ENCODE assay signal across 18 mouse cellular contexts in genomic region chr1:86311467-86312005, GRCm38 (mm10). TPM values are rescaled to one million over a fixed set of nuclear protein-coding genes. Genes with fewer than 3 reads are reported as not detected.
DNase-seq lines count a peak whose midpoint lies in the region; ATAC-seq lines count a peak whose summit lies in the region.
"Had no signal": no experiment of that assay in that cellular context is flagged by ENCODE, and none has a peak within 500 bp of the region (broad histone marks: within the 10 kb centered on the region; RNA-seq: fewer than 3 reads in every experiment).

No protein-coding gene starts in this region.

- no peak for ATAC-seq in forebrain, embryonic 13.5 days
- ATAC-seq in liver, embryonic 13.5 days (ENCODE audit: low read depth) = no peak
- ATAC-seq in liver, embryonic 11.5 days (replicated peaks; ENCODE audit: low FRiP score) = no peak
- ATAC-seq in kidney, embryonic 14.5 days (ENCODE audit: low FRiP score, low TSS enrichment) = 0 out of 2 replicates have a peak, but pooled peaks have one; percentile 30
- ATAC-seq in heart, embryonic 12.5 days (ENCODE audit: insufficient number of reproducible peaks, low FRiP score) = no peak
- ATAC-seq: Patski had no signal

- H3K4me3 ChIP-seq in forebrain, embryonic 10.5 days = peak overlapping the region; percentile 20; the same call in 1 of the 2 replicates
- H3K4me3 ChIP-seq in forebrain, embryonic 13.5 days = no peak overlapping the region
- H3K4me3 ChIP-seq in liver, embryonic 13.5 days (replicated peaks) = no peak overlapping the region
- no peak overlapping the region for H3K4me3 ChIP-seq in liver, embryonic 11.5 days (ENCODE audit: low read depth, low read length)
- no peak overlapping the region for H3K4me3 ChIP-seq in kidney, embryonic 14.5 days (ENCODE audit: low read length)
- no peak overlapping the region for H3K4me3 ChIP-seq in heart, embryonic 12.5 days
- H3K4me3 ChIP-seq: embryonic facial prominence, embryonic 12.5 days; hindbrain, embryonic 15.5 days; limb, embryonic 12.5 days; stomach, embryonic 15.5 days had no signal

- peaks cover 44% of the 10 kb centered on the region for H3K4me1 ChIP-seq in forebrain, embryonic 10.5 days
- H3K4me1 ChIP-seq in forebrain, embryonic 13.5 days = peaks cover 11% of the 10 kb centered on the region
- peaks cover 56% of the 10 kb centered on the region for H3K4me1 ChIP-seq in liver, embryonic 13.5 days (replicated peaks)
- peaks cover 4% of the 10 kb centered on the region; the same call in 1 of the 2 replicates for H3K4me1 ChIP-seq in liver, embryonic 11.5 days (replicated peaks; ENCODE audit: control insufficient read depth, insufficient read depth, low read length)
- no peaks in the 10 kb centered on the region for H3K4me1 ChIP-seq in kidney, embryonic 14.5 days (ENCODE audit: control insufficient read depth, insufficient read depth, low read length)
- H3K4me1 ChIP-seq in heart, embryonic 12.5 days (replicated peaks) = peaks cover 9% of the 10 kb centered on the region
- H3K4me1 ChIP-seq: stomach, embryonic 15.5 days had no signal

- no peak overlapping the region for H3K9ac ChIP-seq in forebrain, embryonic 13.5 days
- no peak overlapping the region for H3K9ac ChIP-seq in liver, embryonic 13.5 days
- H3K9ac ChIP-seq in liver, embryonic 11.5 days (ENCODE audit: low read depth, low read length) = no peak overlapping the region
- no peak overlapping the region for H3K9ac ChIP-seq in kidney, embryonic 14.5 days (ENCODE audit: low read depth, low read length)
- no peak overlapping the region for H3K9ac ChIP-seq in heart, embryonic 12.5 days
- H3K9ac ChIP-seq: embryonic facial prominence, embryonic 12.5 days; hindbrain, embryonic 15.5 days; limb, embryonic 12.5 days; liver, postnatal 0 days; stomach, embryonic 15.5 days had no signal

- H3K27me3 ChIP-seq in forebrain, embryonic 10.5 days (ENCODE audit: poor library complexity, severe bottlenecking) = peaks cover 20% of the 10 kb centered on the region
- H3K27me3 ChIP-seq in forebrain, embryonic 13.5 days = no peaks in the 10 kb centered on the region
- no peaks in the 10 kb centered on the region for H3K27me3 ChIP-seq in liver, embryonic 13.5 days
- H3K27me3 ChIP-seq in liver, embryonic 11.5 days (replicated peaks; ENCODE audit: control insufficient read depth, insufficient read depth, low read length) = no peaks in the 10 kb centered on the region
- H3K27me3 ChIP-seq in kidney, embryonic 14.5 days (ENCODE audit: control insufficient read depth, insufficient read depth, low read length) = no peaks in the 10 kb centered on the region
- H3K27me3 ChIP-seq in heart, embryonic 12.5 days (replicated peaks) = peaks cover 23% of the 10 kb centered on the region; the same call in 1 of the 2 replicates
- H3K27me3 ChIP-seq: CH12.LX; embryonic facial prominence, embryonic 12.5 days; hindbrain, embryonic 15.5 days; Patski; stomach, embryonic 15.5 days had no signal

- no peak for DNase-seq in forebrain, embryonic 10.5 days (ENCODE audit: extremely low spot score, low spot score)
- DNase-seq in liver, embryonic 13.5 days = no peak
- DNase-seq in liver, embryonic 11.5 days (ENCODE audit: low spot score) = no peak
- peak; percentile 87 for DNase-seq in ES-CJ7 (ENCODE audit: low read depth, low spot score)
- DNase-seq in spleen, postnatal 4 days (ENCODE audit: low spot score in 2 of 2) = no peak
- DNase-seq: cerebellum, postnatal 10 days; gastrocnemius, postnatal 25 days; spleen, adult 18-20 months had no signal

- H3K36me3 ChIP-seq in forebrain, embryonic 10.5 days (replicated peaks) = no peaks in the 10 kb centered on the region
- H3K36me3 ChIP-seq in forebrain, embryonic 13.5 days (ENCODE audit: poor library complexity, severe bottlenecking) = no peaks in the 10 kb centered on the region
- H3K36me3 ChIP-seq in liver, embryonic 13.5 days = no peaks in the 10 kb centered on the region
- H3K36me3 ChIP-seq in liver, embryonic 11.5 days (ENCODE audit: control insufficient read depth, insufficient read depth, low read length) = no peaks in the 10 kb centered on the region
- no peaks in the 10 kb centered on the region for H3K36me3 ChIP-seq in kidney, embryonic 14.5 days (ENCODE audit: control insufficient read depth, insufficient read depth, low read length)
- no peaks in the 10 kb centered on the region for H3K36me3 ChIP-seq in heart, embryonic 12.5 days
- H3K36me3 ChIP-seq: embryonic facial prominence, embryonic 12.5 days; hindbrain, embryonic 15.5 days; limb, embryonic 12.5 days; stomach, embryonic 15.5 days had no signal

- no peaks in the 10 kb centered on the region for H3K9me3 ChIP-seq in forebrain, embryonic 10.5 days
- H3K9me3 ChIP-seq in forebrain, embryonic 13.5 days (replicated peaks) = no peaks in the 10 kb centered on the region
- no peaks in the 10 kb centered on the region for H3K9me3 ChIP-seq in liver, embryonic 13.5 days (replicated peaks)
- H3K9me3 ChIP-seq in liver, embryonic 11.5 days (ENCODE audit: control insufficient read depth, low read length) = no peaks in the 10 kb centered on the region
- H3K9me3 ChIP-seq in kidney, embryonic 14.5 days (ENCODE audit: control insufficient read depth, low read length) = no peaks in the 10 kb centered on the region
- 0 out of 2 replicates have a peak, but pooled peaks cover 3% of the 10 kb centered on the region for H3K9me3 ChIP-seq in heart, embryonic 12.5 days (replicated peaks)
- H3K9me3 ChIP-seq: embryonic facial prominence, embryonic 12.5 days; hindbrain, embryonic 15.5 days; limb, embryonic 12.5 days; stomach, embryonic 15.5 days had no signal

- no peak overlapping the region for H3K4me2 ChIP-seq in forebrain, embryonic 13.5 days
- no peak overlapping the region for H3K4me2 ChIP-seq in liver, embryonic 13.5 days
- no peak overlapping the region for H3K4me2 ChIP-seq in liver, embryonic 11.5 days
- H3K4me2 ChIP-seq in kidney, embryonic 14.5 days (replicated peaks; ENCODE audit: low read depth, low read length) = no peak overlapping the region
- no peak overlapping the region for H3K4me2 ChIP-seq in heart, embryonic 12.5 days
- H3K4me2 ChIP-seq: embryonic facial prominence, embryonic 12.5 days; hindbrain, embryonic 15.5 days; limb, embryonic 12.5 days; stomach, embryonic 15.5 days had no signal

- WGBS in forebrain, embryonic 10.5 days = 29% methylated on average over 10 of the region's 10 CpGs
- 29% methylated on average over 10 of the region's 10 CpGs for WGBS in forebrain, embryonic 13.5 days
- 65% methylated on average over 10 of the region's 10 CpGs for WGBS in liver, embryonic 13.5 days (ENCODE audit: insufficient replicate concordance)
- WGBS in liver, embryonic 11.5 days = 52% methylated on average over 10 of the region's 10 CpGs
- 24% methylated on average over 10 of the region's 10 CpGs for WGBS in kidney, embryonic 14.5 days
- 42% methylated on average over 10 of the region's 10 CpGs for WGBS in heart, embryonic 12.5 days

- peak overlapping the region; percentile 40 for H3K27ac ChIP-seq in forebrain, embryonic 10.5 days
- no peak overlapping the region for H3K27ac ChIP-seq in forebrain, embryonic 13.5 days
- peak overlapping the region; percentile 66 for H3K27ac ChIP-seq in liver, embryonic 13.5 days
- no peak overlapping the region for H3K27ac ChIP-seq in liver, embryonic 11.5 days (ENCODE audit: low read depth, low read length)
- no peak overlapping the region for H3K27ac ChIP-seq in kidney, embryonic 14.5 days (ENCODE audit: low read depth, low read length)
- H3K27ac ChIP-seq in heart, embryonic 12.5 days (ENCODE audit: poor library complexity, severe bottlenecking) = no peak overlapping the region
- H3K27ac ChIP-seq: embryonic facial prominence, embryonic 12.5 days; hindbrain, embryonic 15.5 days; limb, embryonic 12.5 days; stomach, embryonic 15.5 days had no signal

RNA-seq across cellular contexts. Expression of gene B3gnt7, which starts 8.9 kb away (rescaled TPM):
- 4.5 and 4.9 TPM in 2 replicates for polyA plus RNA-seq in forebrain, embryonic 10.5 days (2016; fragmentation: Nextera tagmentation; extraction: Ambion mirVana)
- 1.5 and 2.1 TPM in 2 replicates for polyA plus RNA-seq in forebrain, embryonic 13.5 days (2015; fragmentation: Nextera tagmentation; extraction: Ambion mirVana)
- 2.4 and 3.2 TPM in 2 replicates for polyA plus RNA-seq in liver, embryonic 13.5 days (2015; fragmentation: Nextera tagmentation; extraction: Ambion mirVana)
- polyA plus RNA-seq in liver, embryonic 11.5 days (2014; fragmentation: Nextera tagmentation; extraction: Ambion mirVana) = 8.9 TPM in 2 replicates
- 5.3 and 8.1 TPM in 2 replicates for polyA plus RNA-seq in kidney, embryonic 14.5 days (2014; fragmentation: Nextera tagmentation; extraction: Ambion mirVana)
- 6.3 and 7.1 TPM in 2 replicates for polyA plus RNA-seq in heart, embryonic 12.5 days (2016; fragmentation: Nextera tagmentation; extraction: Ambion mirVana)

RNA-seq across cellular contexts. Expression of gene Ncl, which starts 47.7 kb away (rescaled TPM):
- 644 and 705 TPM in 2 replicates for polyA plus RNA-seq in forebrain, embryonic 10.5 days (2016; fragmentation: Nextera tagmentation; extraction: Ambion mirVana)
- polyA plus RNA-seq in forebrain, embryonic 13.5 days (2015; fragmentation: Nextera tagmentation; extraction: Ambion mirVana) = 285 and 294 TPM in 2 replicates
- 423 and 530 TPM in 2 replicates for polyA plus RNA-seq in liver, embryonic 13.5 days (2015; fragmentation: Nextera tagmentation; extraction: Ambion mirVana)
- polyA plus RNA-seq in liver, embryonic 11.5 days (2014; fragmentation: Nextera tagmentation; extraction: Ambion mirVana) = 828 and 901 TPM in 2 replicates
- polyA plus RNA-seq in kidney, embryonic 14.5 days (2014; fragmentation: Nextera tagmentation; extraction: Ambion mirVana) = 491 and 510 TPM in 2 replicates
- 331 and 337 TPM in 2 replicates for polyA plus RNA-seq in heart, embryonic 12.5 days (2016; fragmentation: Nextera tagmentation; extraction: Ambion mirVana)

Comparison
In these comparisons a context has a peak if more than half of its experiments do, and no peak if none do; other contexts are left out.
1. H3K27ac ChIP-seq: peak in forebrain, embryonic 10.5 days (single experiment) and liver, embryonic 13.5 days (single experiment); none in forebrain, embryonic 13.5 days (single experiment), liver, embryonic 11.5 days (single experiment), kidney, embryonic 14.5 days (single experiment) and heart, embryonic 12.5 days (single experiment).